Mouse (Mus musculus) MEL-GATA-1-ER (cell line): ENCODE measurements around the gene Abca14.

Experiments
- DNase-seq: peaks from one replicate; pipeline ENCODE4 v3.0.0-alpha.2; 2012; ENCODE audit warnings: low read depth; ENCODE audit errors: extremely low read depth

Abca14 gene

GRCm38 (mm10) chr7:120203789-120204188 lies at the start of gene Abca14:
Gene Abca14 (plus strand): TSS chr7:120203961.
- no peak for DNase-seq

GRCm38 (mm10) chr7:120156841-120157409 lies 46.8 kb upstream of the Abca14 start:
- DNase-seq = no peak

- no peak for DNase-seq
Measured at GRCm38 (mm10) chr7:120157575-120158061, 46.1 kb upstream of the Abca14 start.

GRCm38 (mm10) chr7:120158121-120158613 lies 45.6 kb upstream of the Abca14 start:
- DNase-seq = no peak

GRCm38 (mm10) chr7:120163581-120164251 lies 40.0 kb upstream of the Abca14 start:
- no peak for DNase-seq

GRCm38 (mm10) chr7:120172188-120172700 lies 31.5 kb upstream of the Abca14 start:
- no peak for DNase-seq

- DNase-seq = no peak
Measured at GRCm38 (mm10) chr7:120173603-120174244, 30.0 kb upstream of the Abca14 start, which contains the start of gene Anks4b. Gene Anks4b (plus strand): TSS chr7:120173858.

GRCm38 (mm10) chr7:120174723-120175504 lies 28.8 kb upstream of the Abca14 start:
- DNase-seq = no peak

GRCm38 (mm10) chr7:120177611-120178010 lies 26.1 kb upstream of the Abca14 start:
- no peak for DNase-seq

GRCm38 (mm10) chr7:120178935-120179334 lies 24.8 kb upstream of the Abca14 start:
- DNase-seq = no peak

GRCm38 (mm10) chr7:120180547-120180946 lies 23.2 kb upstream of the Abca14 start:
- no peak for DNase-seq

GRCm38 (mm10) chr7:120181401-120182230 lies 22.1 kb upstream of the Abca14 start:
- no peak for DNase-seq

- DNase-seq = no peak
Measured at GRCm38 (mm10) chr7:120182891-120183290, 20.9 kb upstream of the Abca14 start.

GRCm38 (mm10) chr7:120188946-120189345 lies 14.8 kb upstream of the Abca14 start:
- no peak for DNase-seq

- DNase-seq = no peak
Measured at GRCm38 (mm10) chr7:120189369-120190149, 14.2 kb upstream of the Abca14 start.

GRCm38 (mm10) chr7:120190150-120190665 lies 13.6 kb upstream of the Abca14 start:
- DNase-seq = no peak

- DNase-seq = no peak
Measured at GRCm38 (mm10) chr7:120192207-120192606, 11.6 kb upstream of the Abca14 start.

- no peak for DNase-seq
Measured at GRCm38 (mm10) chr7:120192816-120193215, 10.9 kb upstream of the Abca14 start.

- DNase-seq = no peak
Measured at GRCm38 (mm10) chr7:120195207-120195606, 8.6 kb upstream of the Abca14 start.
